Mouse (Mus musculus) CH12.LX (cell line): ENCODE data around the gene Fam149a. TPM values are rescaled to one million over a fixed set of nuclear protein-coding genes. Genes with fewer than 3 reads are reported as not detected.

Experiments used
- DNase-seq: peaks from one replicate; pipeline ENCODE4 v3.0.0-alpha.2; 2013; ENCODE audit errors: extremely low read depth
- H3K27ac ChIP-seq: 2 replicates; pipeline ENCODE4 v1.5.1; 2012; ENCODE audit warnings: low read depth, mild to moderate bottlenecking, control low read depth, moderate library complexity; ENCODE audit not compliant: insufficient read depth
- H3K27me3 ChIP-seq: replicated peaks from 2 replicates; pipeline ENCODE3; 2012; ENCODE audit warnings: inconsistent platforms
- H3K36me3 ChIP-seq, 2 experiments: replicated peaks in 1 of 2; 2 replicates each; pipeline versions ENCODE3 to v1.6.1; 2012; ENCODE audit warnings: inconsistent platforms in 1 of 2, low read length in 1 of 2, mild to moderate bottlenecking in 1 of 2, mixed read lengths in 1 of 2, moderate library complexity in 1 of 2; ENCODE audit not compliant: control insufficient read depth in 1 of 2, insufficient read depth in 1 of 2
- H3K4me1 ChIP-seq, 2 experiments: 2 replicates each; pipeline ENCODE4 v1.6.1; 2012; ENCODE audit warnings: inconsistent platforms in 1 of 2, moderate library complexity in 1 of 2; ENCODE audit not compliant: insufficient read depth in 2 of 2, control insufficient read depth in 1 of 2
- H3K4me2 ChIP-seq: 2 replicates; pipeline ENCODE4 v1.6.1; 2012; ENCODE audit warnings: low read depth, mild to moderate bottlenecking, control low read depth; ENCODE audit not compliant: poor library complexity, insufficient read depth, severe bottlenecking
- H3K4me3 ChIP-seq, 3 experiments: fragments of 150-350 bp in 1 of 3; sonication (generic) in 1 of 3; replicated peaks in 1 of 3; 2 replicates each; pipeline versions ENCODE3 to v1.5.1; 2011 to 2012; ENCODE audit warnings: low read depth in 2 of 3, low read length in 2 of 3, mild to moderate bottlenecking in 2 of 3, moderate library complexity in 2 of 3, control low read depth in 1 of 3, improper control_type of control experiment in 1 of 3, inconsistent platforms in 1 of 3, mixed read lengths in 1 of 3; ENCODE audit not compliant: poor library complexity in 1 of 3
- H3K79me2 ChIP-seq: replicated peaks from 2 replicates; pipeline ENCODE4 v1.6.1; 2012; ENCODE audit warnings: mild to moderate bottlenecking, moderate library complexity; ENCODE audit not compliant: control insufficient read depth, poor library complexity, insufficient read depth, severe bottlenecking; ENCODE audit errors: extremely low read depth
- H3K9ac ChIP-seq: 2 replicates; pipeline ENCODE4 v1.6.1; 2012; ENCODE audit warnings: low read depth, mild to moderate bottlenecking, control low read depth, moderate library complexity; ENCODE audit not compliant: insufficient read depth
- H3K9me3 ChIP-seq: replicated peaks from 2 replicates; pipeline ENCODE3; 2012; ENCODE audit warnings: low read length, inconsistent platforms, mixed read lengths
- CHD1 ChIP-seq: IDR thresholded peaks from 2 replicates; pipeline ENCODE4 v1.6.1; 2012; ENCODE audit warnings: low read depth, low read length, improper control_type of control experiment, inconsistent platforms
- CHD2 ChIP-seq: IDR thresholded peaks from 2 replicates; pipeline ENCODE4 v1.6.1; 2011; ENCODE audit warnings: low read length, improper control_type of control experiment
- CTCF ChIP-seq, 2 experiments: IDR thresholded peaks in 1 of 2; conservative IDR thresholded peaks in 1 of 2; 2 replicates each; pipeline ENCODE4 v1.5.1; 2011 to 2012; ENCODE audit warnings: low read depth in 2 of 2, low read length in 2 of 2, improper control_type of control experiment in 1 of 2, inconsistent platforms in 1 of 2, mild to moderate bottlenecking in 1 of 2, moderate library complexity in 1 of 2
- ELF1 ChIP-seq: IDR thresholded peaks from 2 replicates; pipeline ENCODE4 v1.6.1; 2014; ENCODE audit warnings: low read depth, mild to moderate bottlenecking, inconsistent platforms, low read length, improper control_type of control experiment
- EP300 ChIP-seq: IDR thresholded peaks from 2 replicates; pipeline ENCODE4 v1.6.1; 2011; ENCODE audit warnings: low read length, improper control_type of control experiment
- ETS1 ChIP-seq: conservative IDR thresholded peaks from 2 replicates; pipeline ENCODE4 v1.6.1; 2012; ENCODE audit warnings: low read depth, mild to moderate bottlenecking, inconsistent platforms, low read length, improper control_type of control experiment, moderate library complexity
- GABPA ChIP-seq: IDR thresholded peaks from 2 replicates; pipeline ENCODE4 v1.6.1; 2012; ENCODE audit warnings: low read depth, low read length, improper control_type of control experiment, inconsistent platforms; ENCODE audit not compliant: insufficient replicate concordance
- IRF4 ChIP-seq: IDR thresholded peaks from 2 replicates; pipeline ENCODE4 v1.6.1; 2014; ENCODE audit warnings: low read depth, mild to moderate bottlenecking, inconsistent platforms, low read length, improper control_type of control experiment
- JUND ChIP-seq: conservative IDR thresholded peaks from 2 replicates; pipeline ENCODE4 v1.6.1; 2011; ENCODE audit warnings: low read depth, low read length, improper control_type of control experiment
- MAX ChIP-seq: IDR thresholded peaks from 2 replicates; pipeline ENCODE4 v1.6.1; 2011; ENCODE audit warnings: low read length, improper control_type of control experiment
- MAZ ChIP-seq: IDR thresholded peaks from 2 replicates; pipeline ENCODE4 v1.6.1; 2012; ENCODE audit warnings: low read depth, mild to moderate bottlenecking, inconsistent platforms, low read length, improper control_type of control experiment, moderate library complexity
- MEF2A ChIP-seq: IDR thresholded peaks from 2 replicates; pipeline ENCODE4 v1.6.1; 2014; ENCODE audit warnings: low read depth, mild to moderate bottlenecking, inconsistent platforms, low read length, improper control_type of control experiment, borderline replicate concordance
- MXI1 ChIP-seq: IDR thresholded peaks from 2 replicates; pipeline ENCODE4 v1.6.1; 2011; ENCODE audit warnings: mild to moderate bottlenecking, low read depth, low read length, improper control_type of control experiment
- MYC ChIP-seq: IDR thresholded peaks from 2 replicates; pipeline ENCODE4 v1.6.1; 2011; ENCODE audit warnings: low read depth, mild to moderate bottlenecking, improper control_type of control experiment, low read length
- NELFE ChIP-seq: IDR thresholded peaks from 2 replicates; pipeline ENCODE4 v1.6.1; 2011; ENCODE audit warnings: low read depth, low read length, improper control_type of control experiment
- NRF1 ChIP-seq: IDR thresholded peaks from 2 replicates; pipeline ENCODE4 v1.6.1; 2014; ENCODE audit warnings: low read depth, mild to moderate bottlenecking, inconsistent platforms, low read length, improper control_type of control experiment, moderate library complexity
- PAX5 ChIP-seq: IDR thresholded peaks from 2 replicates; pipeline ENCODE4 v1.6.1; 2012; ENCODE audit warnings: low read length, inconsistent platforms, mixed read lengths
- POLR2A ChIP-seq: IDR thresholded peaks from 2 replicates; pipeline ENCODE4 v1.6.1; 2011; ENCODE audit warnings: low read depth, mild to moderate bottlenecking, improper control_type of control experiment, low read length
- POLR2AphosphoS2 ChIP-seq: IDR thresholded peaks from 2 replicates; pipeline ENCODE4 v1.6.1; 2011; ENCODE audit warnings: low read depth, low read length, improper control_type of control experiment
- RCOR1 ChIP-seq: conservative IDR thresholded peaks from 2 replicates; pipeline ENCODE4 v1.6.1; 2012; ENCODE audit warnings: low read depth, mild to moderate bottlenecking, inconsistent platforms, low read length, improper control_type of control experiment
- TCF12 ChIP-seq: IDR thresholded peaks from 2 replicates; pipeline ENCODE4 v1.6.1; 2014; ENCODE audit warnings: low read depth, mild to moderate bottlenecking, inconsistent platforms, low read length, improper control_type of control experiment
- UBTF ChIP-seq: IDR thresholded peaks from 2 replicates; pipeline ENCODE4 v1.6.1; 2012; ENCODE audit warnings: low read depth, mild to moderate bottlenecking, inconsistent platforms, low read length, improper control_type of control experiment, moderate library complexity
- USF1 ChIP-seq: IDR thresholded peaks from 2 replicates; pipeline ENCODE4 v1.6.1; 2014; ENCODE audit warnings: low read depth, mild to moderate bottlenecking, inconsistent platforms, low read length, improper control_type of control experiment
- ZKSCAN1 ChIP-seq: IDR thresholded peaks from 2 replicates; pipeline ENCODE4 v1.6.1; 2012; ENCODE audit warnings: low read depth, inconsistent platforms, low read length, improper control_type of control experiment, borderline replicate concordance
- ZNF384 ChIP-seq: IDR thresholded peaks from 2 replicates; pipeline ENCODE4 v1.6.1; 2012; ENCODE audit warnings: low read depth, low read length, improper control_type of control experiment, inconsistent platforms
- dilution Hi-C: fragments of 300-500 bp; cut with MboI; formaldehyde crosslinking; loops from 2 replicates; pipeline ENCODE4 v1.14.3; 2020; ENCODE audit warnings: low sequenced_read_pairs; ENCODE audit not compliant: extremely low pct_unique_long_range_greater_than_20kb, extremely low pct_ligation_motif_present
- in situ Hi-C: fragments of 300-500 bp; cut with MboI; formaldehyde crosslinking; loops from 3 replicates; pipeline ENCODE4 v1.14.3; 2019; ENCODE audit warnings: low sequenced_read_pairs, low pct_ligation_motif_present, low pct_unique_long_range_greater_than_20kb, mixed read lengths
- polyA plus RNA-seq: library from polyadenylated mRNA; unstranded; fragments of >175 nt; gene quantifications from 2 replicates; pipeline ENCODE4 v1.2.1, GENCODE M21; 2012; ENCODE audit warnings: low read depth; ENCODE audit not compliant: insufficient read length
- total RNA-seq, 2 experiments: library from RNA; depleted of rRNA; stranded (reverse); fragments of 300-350 nt in 1 of 2; fragments of >200 nt in 1 of 2; gene quantifications; 2 replicates each; pipeline ENCODE4 v1.2.3; 2012 to 2014

Gene Fam149a
- total and polyA plus RNA-seq, 3 experiments, result not detected

DNA sequence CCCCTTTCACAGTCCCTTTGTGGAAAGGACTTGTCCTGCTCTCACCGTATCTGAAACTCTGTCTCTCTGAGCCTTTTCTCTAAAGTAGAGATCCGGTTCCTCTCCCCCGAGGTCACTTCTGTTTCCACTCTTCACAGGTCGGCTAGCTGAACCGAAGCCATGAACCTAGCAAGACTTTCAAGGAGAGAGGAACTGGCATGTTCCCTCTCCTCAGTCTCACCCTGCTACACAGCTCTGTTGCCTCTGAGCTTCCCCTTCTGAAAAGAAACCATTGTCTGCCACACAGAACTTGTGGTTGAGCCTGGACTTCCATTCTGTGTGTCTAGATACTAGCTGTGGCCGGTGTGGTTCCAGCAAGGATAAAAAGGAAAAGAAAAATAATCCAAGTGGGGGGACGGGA is 32.9 kb upstream of the Fam149a start:
- Histone ChIP-seq H3K9me3 (no peaks in the 10 kb centered on the region), H3K9ac (no peak overlapping the region), H3K4me2 (peak overlapping the region; percentile 23; the same call in 1 of the 2 replicates), H3K36me3 (no peaks in the 10 kb centered on the region), H3K79me2 (no peaks in the 10 kb centered on the region), H3K27me3 (no peaks in the 10 kb centered on the region), H3K4me1 (peaks cover 0 to 34% of the 10 kb centered on the region in 2 experiments; a peak in 2 of 4 replicates), H3K4me3 (no peak overlapping the region), H3K27ac (no peak overlapping the region)
- TF ChIP-seq JUND (no peak), MAZ (no peak), TCF12 (no peak), ZKSCAN1 (no peak), MAX (no peak), MYC (no peak), GABPA (no peak), USF1 (no peak), CHD2 (no peak), RCOR1 (no peak), POLR2A (no peak), IRF4 (no peak), ETS1 (no peak), CHD1 (no peak), NELFE (no peak), POLR2AphosphoS2 (no peak), NRF1 (no peak)
- dilution Hi-C loops, result no loop called here
- in situ Hi-C loops, result no loop called here
- DNase-seq, result peak; percentile 39

DNA sequence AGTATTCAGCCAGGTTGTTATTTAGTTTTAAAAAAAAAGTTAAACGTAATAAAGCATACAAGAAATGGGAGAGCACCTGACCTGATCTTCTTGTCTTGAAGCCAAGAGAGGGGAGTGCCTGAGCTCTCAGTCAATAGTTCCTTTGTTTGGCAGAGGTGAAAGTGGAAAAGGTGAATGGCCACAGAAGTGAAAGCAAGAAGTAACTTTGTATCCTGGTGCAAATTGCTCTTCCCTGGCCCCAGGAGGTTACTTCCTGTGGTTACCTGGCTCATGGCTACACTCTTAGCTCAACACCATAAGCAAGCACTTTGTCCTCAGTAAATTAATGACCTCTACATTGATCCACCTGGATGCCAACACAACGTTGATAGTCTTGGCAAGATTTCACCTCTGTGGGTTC is 28.8 kb upstream of the Fam149a start, which contains the start of gene Tlr3:
Gene Tlr3 (minus strand): TSS at position 199 of the 400 bp plus-strand sequence.
- H3K27ac ChIP-seq, result no peak within 1 kb of the TSS
- dilution Hi-C loops, result no loop called here
- TF ChIP-seq EP300 (no peak), IRF4 (no peak), MYC (no peak), CHD1 (no peak), CTCF (conservative IDR thresholded peaks at IDR 0.05 in 1 of 2, IDR thresholded peaks at IDR 0.05 in 1 of 2; ENCODE audit: low read depth in 2 of 2, low read length in 2 of 2) (no peak), ZNF384 (no peak), GABPA (no peak), CHD2 (no peak), PAX5 (no peak), MXI1 (no peak), MEF2A (no peak), ELF1 (no peak), UBTF (no peak), ETS1 (no peak), TCF12 (no peak), ZKSCAN1 (no peak)

More for the DNA sequence above, 28.8 kb upstream of the Fam149a start, which contains the start of gene Tlr3:
- peaks cover 0 to 38% of the 10 kb centered on the region in 2 experiments; a peak in 2 of 4 replicates for H3K4me1 ChIP-seq
- no peaks in the 10 kb centered on the region for H3K36me3 ChIP-seq
- in situ Hi-C loops, result no loop called here
- H3K27me3 ChIP-seq, result no peaks in the 10 kb centered on the region
- H3K79me2 ChIP-seq, result no peaks in the 10 kb centered on the region
- DNase-seq, result no peak
- H3K4me2 ChIP-seq, result peak within 1 kb of the TSS; percentile 13; the same call in 1 of the 2 replicates
- peak within 1 kb of the TSS; percentile 2; the same call in 1 of the 2 replicates for H3K9ac ChIP-seq
- H3K4me3 ChIP-seq, result peak within 1 kb of the TSS; percentile 37 to 70 (median 54)
- H3K9me3 ChIP-seq, result no peaks in the 10 kb centered on the region
